Mouse (Mus musculus): Measurements from ENCODE around the gene Hist1h3e. TPM values are rescaled to one million over a fixed set of nuclear protein-coding genes. Genes with fewer than 3 reads are reported as not detected.
"Not testable (repeated sequence)": the region's sequence is repeated elsewhere in the genome, so short reads cannot be mapped to it uniquely, and the experiment has no call there.

Gene Hist1h3e
- polyA plus RNA-seq, 1 experiment from 2014 or later: 5.1 TPM

- Histone ChIP-seq H3K9ac (no peak overlapping the region), H3K4me3 (no peak overlapping the region), H3K4me2 (replicated peaks) (no peak overlapping the region), H3K27me3 (replicated peaks) (no peaks in the 10 kb centered on the region), H3K4me1 (peaks cover 11% of the 10 kb centered on the region), H3K9me3 (no peaks in the 10 kb centered on the region), H3K36me3 (no peaks in the 10 kb centered on the region), H3K27ac (no peak overlapping the region)
- WGBS: 70% methylated on average over 5 of the region's 5 CpGs
- ATAC-seq (ENCODE audit: low FRiP score, low read depth): no peak
Measured at GRCm38 (mm10) chr13:23538249-23538648, 23.9 kb downstream of the Hist1h3e start.

DNA sequence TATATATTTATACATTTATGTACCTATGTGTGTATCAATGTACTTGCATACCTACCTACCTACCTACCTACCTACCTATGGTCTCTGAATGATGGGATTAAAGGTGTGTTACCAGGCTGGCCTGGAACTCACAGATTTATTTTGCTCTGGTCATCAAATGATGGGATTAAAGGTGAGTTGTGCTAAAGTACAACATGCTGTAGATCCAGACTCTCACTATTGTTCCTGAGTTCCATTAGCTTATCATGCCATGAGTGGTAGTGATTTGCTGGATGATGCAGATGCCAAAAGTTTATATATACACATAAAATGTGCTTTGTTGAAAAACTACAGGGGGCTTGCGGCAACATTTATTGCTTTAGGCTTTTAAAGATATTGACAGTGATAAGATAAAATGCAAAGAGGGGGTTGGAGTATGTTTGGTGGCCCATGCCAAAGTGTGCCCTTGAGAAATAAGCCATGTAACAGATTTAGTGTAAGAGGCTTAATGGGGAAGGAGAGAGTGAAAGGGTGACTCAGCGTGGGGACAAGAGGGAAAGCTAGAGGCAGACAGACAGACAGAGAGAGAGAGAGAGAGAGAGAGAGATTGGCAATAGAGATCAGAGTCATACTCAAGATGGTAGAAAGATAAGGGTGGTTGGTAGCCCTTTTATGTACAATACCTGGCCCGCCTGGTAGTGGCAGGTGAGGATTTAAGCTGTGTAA is 25.0 kb downstream of the Hist1h3e start:
- Histone ChIP-seq H3K4me2 (replicated peaks) (peak overlapping the region; percentile 70), H3K27me3 (replicated peaks) (no peaks in the 10 kb centered on the region), H3K36me3 (no peaks in the 10 kb centered on the region), H3K9me3 (no peaks in the 10 kb centered on the region), H3K4me3 (no peak overlapping the region), H3K4me1 (peaks cover 22% of the 10 kb centered on the region), H3K27ac (no peak overlapping the region), H3K9ac (no peak overlapping the region)
- WGBS: 77% methylated on average over 3 of the region's 3 CpGs
- ATAC-seq (ENCODE audit: low FRiP score, low read depth): no peak

- WGBS: 18% methylated on average over 7 of the region's 7 CpGs
- no peaks in the 10 kb centered on the region for H3K9me3 ChIP-seq
- H3K27ac ChIP-seq: no peak overlapping the region
- H3K4me1 ChIP-seq: peaks cover 22% of the 10 kb centered on the region
- peak overlapping the region; percentile 31 for H3K4me3 ChIP-seq
- ATAC-seq (ENCODE audit: low FRiP score, low read depth): no peak
- H3K9ac ChIP-seq: peak overlapping the region; percentile 62
- H3K36me3 ChIP-seq: no peaks in the 10 kb centered on the region
- no peaks in the 10 kb centered on the region for H3K27me3 ChIP-seq (replicated peaks)
- H3K4me2 ChIP-seq (replicated peaks): peak overlapping the region; percentile 70
Measured at GRCm38 (mm10) chr13:23536076-23536822, 25.9 kb downstream of the Hist1h3e start.

- H3K4me3 ChIP-seq: peak within 1 kb of the TSS; percentile 46
- H3K4me2 ChIP-seq (replicated peaks): peak within 1 kb of the TSS; percentile 70
- WGBS: under 1% methylated on average over 58 of the region's 62 CpGs
- H3K4me1 ChIP-seq: peaks cover 22% of the 10 kb centered on the region
- H3K36me3 ChIP-seq; H3K9me3 ChIP-seq; H3K27me3 ChIP-seq (replicated peaks): not testable (repeated sequence)
- peak within 1 kb of the TSS; percentile 64 for H3K27ac ChIP-seq
- peak within 1 kb of the TSS; percentile 62 for H3K9ac ChIP-seq
- peak; percentile 86 for ATAC-seq (ENCODE audit: low FRiP score, low read depth)
Measured at GRCm38 (mm10) chr13:23535137-23536075, 26.8 kb downstream of the Hist1h3e start, which contains the start of gene Hist1h3g. Gene Hist1h3g (plus strand): TSS chr13:23535422.

GRCm38 (mm10) chr13:23534368-23535131 is 27.6 kb downstream of the Hist1h3e start:
- H3K27ac ChIP-seq: peak overlapping the region; percentile 64
- H3K4me2 ChIP-seq (replicated peaks): peak overlapping the region; percentile 70
- no peaks in the 10 kb centered on the region for H3K36me3 ChIP-seq
- peaks cover 22% of the 10 kb centered on the region for H3K4me1 ChIP-seq
- no peak for ATAC-seq (ENCODE audit: low FRiP score, low read depth)
- H3K9ac ChIP-seq: peak overlapping the region; percentile 57
- WGBS: under 1% methylated on average over 15 of the region's 15 CpGs
- H3K9me3 ChIP-seq: no peaks in the 10 kb centered on the region
- no peaks in the 10 kb centered on the region for H3K27me3 ChIP-seq (replicated peaks)
- H3K4me3 ChIP-seq: peak overlapping the region; percentile 46

DNA sequence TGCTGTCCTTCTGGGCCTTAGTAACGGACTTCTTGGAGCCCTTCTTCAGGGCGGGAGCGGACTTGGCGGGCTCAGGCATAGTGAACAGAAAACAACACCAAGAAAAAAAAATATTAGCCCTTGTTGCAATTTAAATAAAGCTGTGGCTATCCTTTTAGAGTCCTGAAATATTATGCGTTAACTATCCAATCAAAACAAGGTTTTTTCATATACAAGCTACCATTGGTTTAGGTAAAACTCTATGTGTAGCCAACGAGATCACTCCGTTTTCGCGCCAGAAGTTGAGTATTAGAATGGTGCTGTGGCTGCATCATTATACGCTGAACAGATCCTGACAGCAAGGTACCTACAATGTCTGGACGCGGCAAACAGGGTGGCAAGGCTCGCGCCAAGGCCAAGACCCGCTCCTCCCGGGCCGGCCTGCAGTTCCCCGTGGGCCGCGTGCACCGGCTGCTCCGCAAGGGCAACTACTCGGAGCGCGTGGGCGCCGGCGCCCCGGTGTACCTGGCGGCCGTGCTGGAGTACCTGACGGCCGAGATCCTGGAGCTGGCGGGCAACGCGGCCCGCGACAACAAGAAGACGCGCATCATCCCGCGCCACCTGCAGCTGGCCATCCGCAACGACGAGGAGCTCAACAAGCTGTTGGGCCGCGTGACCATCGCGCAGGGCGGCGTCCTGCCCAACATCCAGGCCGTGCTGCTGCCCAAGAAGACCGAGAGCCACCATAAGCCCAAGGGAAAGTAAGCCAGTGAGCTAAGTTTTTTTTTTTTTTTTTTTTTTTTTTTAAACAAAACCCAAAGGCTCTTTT is 28.4 kb downstream of the Hist1h3e start, which contains the start of gene Hist1h2af:
TSS of gene Hist1h2af (plus strand) at position 347 of the 808 bp plus-strand sequence.
- peak within 1 kb of the TSS; percentile 57 for H3K9ac ChIP-seq
- H3K4me1 ChIP-seq: peaks cover 22% of the 10 kb centered on the region
- not testable (repeated sequence) for H3K9me3 ChIP-seq; H3K36me3 ChIP-seq; H3K27me3 ChIP-seq (replicated peaks)
- peak within 1 kb of the TSS; percentile 70 for H3K4me2 ChIP-seq (replicated peaks)
- under 1% methylated on average over 26 of the region's 53 CpGs for WGBS
- H3K27ac ChIP-seq: peak within 1 kb of the TSS; percentile 66
- peak; percentile 30 for ATAC-seq (ENCODE audit: low FRiP score, low read depth)
- H3K4me3 ChIP-seq: peak within 1 kb of the TSS; percentile 46

- Histone ChIP-seq H3K9me3 (no peaks in the 10 kb centered on the region), H3K9ac (peak overlapping the region; percentile 73), H3K4me2 (replicated peaks) (peak overlapping the region; percentile 70), H3K36me3 (no peaks in the 10 kb centered on the region), H3K27ac (peak overlapping the region; percentile 89; the same call in 1 of the 2 replicates), H3K27me3 (replicated peaks) (no peaks in the 10 kb centered on the region), H3K4me3 (peak overlapping the region; percentile 52), H3K4me1 (peaks cover 22% of the 10 kb centered on the region)
- ATAC-seq (ENCODE audit: low FRiP score, low read depth): no peak
- 22% methylated on average over 9 of the region's 9 CpGs for WGBS
Measured at GRCm38 (mm10) chr13:23532262-23533075, 29.7 kb downstream of the Hist1h3e start.

- Histone ChIP-seq H3K36me3 (no peaks in the 10 kb centered on the region), H3K4me1 (peaks cover 18% of the 10 kb centered on the region), H3K27me3 (replicated peaks) (no peaks in the 10 kb centered on the region), H3K4me3 (peak within 1 kb of the TSS; percentile 52), H3K4me2 (replicated peaks) (peak within 1 kb of the TSS; percentile 70), H3K9me3 (no peaks in the 10 kb centered on the region), H3K9ac (peak within 1 kb of the TSS; percentile 73), H3K27ac (peak within 1 kb of the TSS; percentile 89)
- WGBS: under 1% methylated on average over 60 of the region's 70 CpGs
- ATAC-seq (ENCODE audit: low FRiP score, low read depth): peak; percentile 87
Measured at GRCm38 (mm10) chr13:23530901-23531875, 31.0 kb downstream of the Hist1h3e start, which contains the start of gene Hist1h4h. Gene Hist1h4h (plus strand): TSS chr13:23531050.

DNA sequence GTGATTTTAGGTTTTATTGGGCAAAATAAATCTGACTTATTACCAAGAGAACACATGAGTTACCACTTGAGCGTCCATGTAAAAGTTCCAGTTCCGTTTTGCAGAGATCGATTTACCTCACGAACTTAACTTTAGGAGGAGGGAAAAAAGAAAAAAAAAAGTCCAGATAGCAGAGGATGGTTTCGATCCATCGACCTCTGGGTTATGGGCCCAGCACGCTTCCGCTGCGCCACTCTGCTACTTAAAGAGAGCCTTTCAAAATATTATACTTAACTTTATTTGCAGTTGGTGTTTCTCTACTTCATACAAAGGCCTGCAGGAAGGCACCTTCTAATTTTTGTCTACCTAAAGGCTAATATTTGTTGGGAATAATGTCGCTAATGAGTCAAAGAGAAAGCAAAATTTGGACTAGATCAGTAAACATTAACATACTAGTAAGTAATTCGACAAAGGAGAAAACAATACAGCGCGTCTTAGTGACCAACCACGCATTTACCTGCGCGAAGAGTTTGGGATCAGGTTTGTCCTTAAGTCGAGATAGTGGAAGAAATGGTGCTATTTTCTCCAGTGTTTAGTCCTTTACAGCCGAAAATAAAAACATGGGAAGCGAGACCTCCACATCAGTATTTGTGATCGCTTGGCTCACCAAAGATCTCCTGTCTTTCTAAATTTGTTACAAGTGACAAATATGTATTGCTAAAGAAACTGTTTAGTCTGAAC is 31.8 kb downstream of the Hist1h3e start:
- no peaks in the 10 kb centered on the region for H3K9me3 ChIP-seq
- no peaks in the 10 kb centered on the region for H3K36me3 ChIP-seq
- peak overlapping the region; percentile 73 for H3K9ac ChIP-seq
- under 1% methylated on average over 20 of the region's 20 CpGs for WGBS
- peaks cover 16% of the 10 kb centered on the region for H3K4me1 ChIP-seq
- ATAC-seq (ENCODE audit: low FRiP score, low read depth): no peak
- peak overlapping the region; percentile 52 for H3K4me3 ChIP-seq
- no peaks in the 10 kb centered on the region for H3K27me3 ChIP-seq (replicated peaks)
- H3K4me2 ChIP-seq (replicated peaks): peak overlapping the region; percentile 70
- H3K27ac ChIP-seq: peak overlapping the region; percentile 89

All from neural tube, embryonic 12.5 days (tissue).